Mouse (Mus musculus) ES-Bruce4 (cell line): ENCODE measurements around the gene 2700081O15Rik.

Experiments
- CTCF ChIP-seq: IDR thresholded peaks from one replicate; pipeline ENCODE4 v1.8.1; 2011; ENCODE audit warnings: low read depth, low read length
- POLR2A ChIP-seq: IDR thresholded peaks from one replicate; pipeline ENCODE4 v1.8.1; 2011; ENCODE audit warnings: low read length; ENCODE audit not compliant: insufficient read depth

DNA sequence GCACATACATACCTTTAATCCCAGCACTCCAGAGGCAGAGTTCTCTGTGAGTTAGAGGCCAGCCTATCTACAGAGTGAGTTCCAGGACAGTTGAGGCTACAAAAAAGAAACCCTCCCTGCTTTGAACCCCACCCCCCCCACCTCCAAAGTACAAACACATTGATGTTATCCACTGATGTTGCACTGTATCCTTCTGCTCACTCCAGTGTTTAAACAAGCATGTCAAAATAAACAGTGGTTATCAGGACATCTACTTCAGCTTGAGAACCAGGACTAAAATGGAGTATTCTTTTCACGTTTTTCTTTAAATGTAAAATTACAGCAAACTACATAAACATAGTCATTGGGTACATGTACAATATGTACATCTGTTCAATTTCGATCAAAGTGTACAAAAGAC, 27.7 kb downstream of the 2700081O15Rik start:
- TF ChIP-seq POLR2A (no peak), CTCF (no peak)
